Mouse (Mus musculus) left cerebral cortex, postnatal 4 days (tissue): ENCODE measurements around the gene Schip1. TPM values are rescaled to one million over a fixed set of nuclear protein-coding genes. Genes with fewer than 3 reads are reported as not detected.

Experiments
- DNase-seq: peaks from one replicate; pipeline ENCODE4 v3.0.0-alpha.2; 2022
- intact Hi-C: fragments of 180-260 bp; cut with DNase I; formaldehyde crosslinking; loops from one replicate; pipeline ENCODE4 v1.15.1; 2025
- total RNA-seq, 2 experiments: library from RNA; stranded (reverse); gene quantifications; 2 replicates each; pipeline ENCODE4 v1.2.3; 2021

Schip1 gene
- total RNA-seq, 2 experiments from 2014 or later: 113 to 126 TPM

DNA sequence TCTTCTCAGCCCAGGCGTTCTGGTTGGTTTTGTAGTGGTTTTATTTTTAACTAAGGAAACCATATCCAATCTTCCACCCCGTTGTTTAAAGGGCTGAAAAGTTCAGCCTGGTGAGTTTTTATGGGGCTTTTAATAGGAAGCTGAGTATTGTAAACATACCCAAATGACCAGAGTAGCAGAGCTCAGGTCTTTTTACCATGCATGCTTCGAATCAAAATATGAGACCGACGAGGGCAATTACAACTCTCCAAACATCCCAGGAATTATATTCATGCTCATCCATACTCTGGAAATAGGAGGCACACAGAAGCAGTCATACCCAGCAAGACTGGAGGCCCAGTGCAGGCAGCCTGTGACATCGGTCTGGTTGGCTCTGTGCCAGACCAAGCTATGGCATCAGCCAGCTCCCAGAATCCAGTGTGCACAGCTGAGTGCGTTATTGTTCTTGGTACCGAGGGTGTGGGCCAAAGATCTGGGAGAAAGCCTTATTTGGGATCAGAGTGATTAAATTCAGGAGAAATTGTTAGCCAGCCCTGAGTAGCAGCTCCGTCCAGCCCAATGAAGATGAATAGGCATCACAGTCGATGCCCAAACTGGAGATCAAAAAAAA, 530.8 kb downstream of the Schip1 start:
- intact Hi-C loops: no loop called here
- DNase-seq: no peak

DNA sequence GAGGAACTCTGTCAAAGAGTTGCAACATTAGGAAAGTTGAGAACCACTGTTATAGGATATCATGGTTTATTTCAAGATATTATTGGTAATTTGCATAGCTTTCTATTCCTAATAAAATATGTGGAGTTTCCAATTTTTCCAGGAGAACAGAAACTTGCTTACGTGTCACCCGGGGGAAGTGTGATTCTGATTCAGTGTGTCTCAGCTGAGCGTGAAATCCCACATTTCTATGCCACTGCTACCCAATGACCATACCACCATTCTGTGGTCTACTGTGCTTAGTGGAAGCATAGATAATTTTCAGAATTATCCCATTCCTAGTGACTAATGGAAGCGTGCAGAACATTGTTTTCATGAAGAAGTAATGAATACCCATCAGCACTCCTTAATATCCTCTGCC, 532.3 kb downstream of the Schip1 start:
- intact Hi-C loops: no loop called here
- DNase-seq: no peak

DNA sequence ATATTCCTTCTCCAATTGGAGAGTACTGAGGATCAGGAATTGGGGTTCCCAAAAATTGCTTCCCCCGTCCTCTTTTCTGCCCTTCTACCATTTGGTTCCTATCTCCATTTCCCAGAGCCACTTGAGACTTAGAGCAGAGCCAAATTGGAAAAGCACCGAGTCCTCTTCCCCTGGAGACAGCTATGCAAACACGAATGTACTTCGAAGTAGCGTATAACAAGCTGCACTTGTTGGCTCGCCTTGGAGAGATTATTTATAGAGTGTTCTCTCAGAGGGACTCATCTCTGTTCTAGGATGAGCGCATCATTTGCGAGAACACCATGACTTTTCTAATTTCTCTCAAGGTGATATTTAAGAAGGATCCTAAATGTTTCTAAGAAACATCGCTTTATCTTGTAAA, 538.3 kb downstream of the Schip1 start:
- intact Hi-C loops: no loop called here
- no peak for DNase-seq

DNA sequence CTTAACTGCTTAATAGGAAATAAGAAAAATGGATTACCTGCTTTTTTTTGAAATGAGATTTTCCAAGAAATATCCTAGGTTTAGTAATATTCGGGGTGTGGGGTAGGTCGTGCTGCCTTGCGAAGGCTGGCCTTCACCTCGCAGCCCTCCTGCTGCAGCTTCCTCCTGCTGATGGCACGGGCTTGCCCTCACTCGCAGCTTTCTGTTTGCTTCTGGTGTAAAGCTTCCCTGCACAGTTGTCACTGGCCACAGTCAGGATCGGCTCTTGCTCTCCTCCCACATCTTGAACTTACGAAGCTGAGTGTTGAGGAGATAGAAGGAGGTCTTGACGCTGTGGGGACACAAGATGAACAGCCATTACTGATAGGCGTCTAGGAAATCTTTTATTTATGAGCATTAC, 539.9 kb downstream of the Schip1 start:
- no peak for DNase-seq
- intact Hi-C loops: no loop called here

DNA sequence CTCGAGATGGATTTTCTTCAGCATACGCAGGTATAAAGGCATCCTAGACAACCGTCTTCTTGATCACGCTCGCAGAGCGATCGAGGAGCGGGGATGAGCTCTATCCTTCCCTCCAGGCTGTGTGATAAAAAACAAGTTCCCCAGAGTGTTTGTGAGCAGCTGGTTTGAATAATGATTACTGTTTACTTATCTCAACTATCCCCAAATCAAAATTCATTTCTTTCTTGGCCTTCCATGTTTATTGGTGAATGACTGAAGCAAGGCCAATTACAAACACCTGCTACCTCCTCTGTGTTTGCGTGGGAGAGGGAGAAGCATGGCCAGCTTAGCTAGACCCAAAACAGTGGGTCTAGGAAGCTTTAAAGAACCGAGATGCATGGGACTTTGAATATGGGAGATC, 540.4 kb downstream of the Schip1 start:
- intact Hi-C loops: no loop called here
- no peak for DNase-seq

DNA sequence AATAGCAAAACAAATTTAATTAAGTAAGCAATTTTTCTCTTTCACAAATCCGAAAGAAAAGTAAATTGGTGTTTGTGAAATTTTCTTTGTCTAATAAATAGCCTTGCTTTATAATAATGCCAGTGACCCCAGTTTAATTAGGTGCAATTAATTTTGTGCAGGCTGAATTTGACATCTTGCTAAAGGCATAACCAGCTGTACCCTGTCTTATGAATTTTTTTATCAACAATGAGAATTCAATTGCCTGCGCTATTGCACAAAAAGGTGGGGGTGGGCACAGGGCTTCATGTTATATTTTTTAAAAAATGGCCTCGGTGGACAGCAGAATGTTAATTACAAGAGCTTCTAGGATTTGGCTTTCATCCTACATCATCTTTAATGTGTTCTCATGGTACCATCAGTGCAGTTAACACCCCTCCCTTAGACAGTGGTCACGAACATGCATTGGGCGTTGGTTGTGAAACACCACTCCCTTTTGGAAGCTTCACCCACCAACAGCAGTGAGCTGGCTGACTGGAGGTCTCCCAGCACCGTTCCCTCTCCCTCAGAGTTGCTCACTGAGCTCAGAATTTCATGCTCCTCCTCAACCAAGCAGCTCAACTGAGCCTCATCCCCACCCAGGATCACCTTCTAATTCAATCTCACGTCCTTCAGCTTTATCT, 541.5 kb downstream of the Schip1 start:
- DNase-seq: no peak
- intact Hi-C loops: no loop called here

DNA sequence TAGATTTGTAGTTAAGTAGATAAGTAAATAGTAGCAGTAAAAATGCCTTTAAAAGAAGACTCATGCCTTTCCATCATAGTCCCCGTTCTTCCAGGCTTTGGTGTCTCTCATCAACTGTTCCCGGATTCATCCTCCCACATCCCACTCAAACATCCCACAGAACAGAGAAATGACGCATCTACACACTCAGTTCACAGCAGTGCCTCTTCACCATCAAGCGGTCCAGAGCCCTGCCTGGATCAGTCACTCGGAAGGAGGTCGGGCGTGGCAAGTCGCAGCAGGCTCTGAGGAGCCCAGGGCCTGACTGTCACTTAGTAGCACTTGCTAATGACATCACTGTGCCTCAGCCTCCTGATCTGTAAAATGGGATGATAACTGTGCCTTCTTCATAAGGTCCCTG, 542.1 kb downstream of the Schip1 start:
- intact Hi-C loops: no loop called here

DNA sequence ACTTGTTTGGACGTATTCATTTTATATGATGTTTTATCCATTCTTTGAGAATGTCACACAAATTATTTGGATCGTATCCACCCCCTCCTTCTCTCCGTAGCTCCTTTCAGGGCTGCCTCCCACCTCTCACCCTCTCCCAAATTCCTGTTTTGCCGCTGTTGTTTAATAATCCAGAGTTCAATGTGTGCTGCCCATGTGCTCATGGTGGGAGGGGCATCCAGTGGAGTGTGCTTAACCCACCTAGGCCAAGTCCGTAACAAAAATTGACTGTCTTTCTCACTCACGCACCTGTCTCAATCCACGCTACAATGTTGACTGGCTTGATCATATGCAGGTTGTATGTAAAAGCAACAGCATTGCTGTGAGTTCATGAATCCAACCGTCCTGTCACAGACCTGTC, 542.7 kb downstream of the Schip1 start:
- intact Hi-C loops: no loop called here
- DNase-seq: no peak

More for the DNA sequence above, 542.1 kb downstream of the Schip1 start:
- DNase-seq: no peak

DNA sequence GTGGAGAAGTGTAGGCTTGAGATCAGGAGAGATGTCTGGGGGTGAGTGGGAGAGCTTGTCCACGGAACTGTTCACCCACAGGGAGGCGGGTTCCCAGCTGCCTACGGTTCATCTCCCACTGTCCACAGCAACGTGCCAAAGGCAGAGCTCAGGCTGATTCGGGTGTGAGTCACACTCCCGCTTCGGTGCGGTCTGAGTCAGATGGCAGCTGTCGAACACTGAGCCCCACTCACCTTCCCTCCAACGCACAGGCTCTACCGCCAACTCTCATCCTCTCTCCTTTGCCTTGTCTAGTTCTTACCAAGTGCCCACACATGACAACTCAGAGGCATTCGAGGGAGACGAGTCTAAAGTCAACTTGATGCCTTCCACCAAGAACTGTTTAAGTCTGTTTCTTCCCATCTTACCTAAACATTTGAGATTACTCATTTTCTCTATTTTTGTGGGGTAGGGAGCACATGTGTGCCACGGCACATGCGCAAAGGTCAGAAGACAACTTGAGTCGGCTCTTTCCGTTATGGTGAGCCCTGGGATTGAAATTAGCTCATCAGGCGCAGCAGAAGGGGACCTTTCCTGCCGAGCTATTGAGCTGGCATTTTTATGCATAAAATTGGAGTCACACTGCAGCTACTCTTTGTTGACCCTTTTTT, 544.4 kb downstream of the Schip1 start:
- intact Hi-C loops: no loop called here
- no peak for DNase-seq

DNA sequence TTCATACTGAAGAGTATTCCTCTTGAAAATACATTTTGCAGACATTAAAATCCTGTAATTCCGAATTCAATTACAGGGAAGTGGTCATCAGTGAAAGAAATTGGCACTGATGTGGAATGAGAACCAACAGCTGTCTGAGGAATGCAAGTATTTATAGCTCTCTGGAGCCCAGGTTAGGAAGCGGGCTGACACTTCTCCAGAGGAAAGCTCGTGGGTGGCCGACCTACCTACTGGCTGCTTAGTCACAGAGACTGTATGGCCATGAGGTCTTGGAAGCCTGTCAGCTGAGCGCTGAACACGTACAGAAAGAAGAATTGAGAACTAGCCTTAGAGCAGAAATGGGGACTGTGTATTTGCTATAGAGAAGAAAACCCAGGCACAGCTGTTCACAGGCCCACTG, 545.4 kb downstream of the Schip1 start:
- no peak for DNase-seq

DNA sequence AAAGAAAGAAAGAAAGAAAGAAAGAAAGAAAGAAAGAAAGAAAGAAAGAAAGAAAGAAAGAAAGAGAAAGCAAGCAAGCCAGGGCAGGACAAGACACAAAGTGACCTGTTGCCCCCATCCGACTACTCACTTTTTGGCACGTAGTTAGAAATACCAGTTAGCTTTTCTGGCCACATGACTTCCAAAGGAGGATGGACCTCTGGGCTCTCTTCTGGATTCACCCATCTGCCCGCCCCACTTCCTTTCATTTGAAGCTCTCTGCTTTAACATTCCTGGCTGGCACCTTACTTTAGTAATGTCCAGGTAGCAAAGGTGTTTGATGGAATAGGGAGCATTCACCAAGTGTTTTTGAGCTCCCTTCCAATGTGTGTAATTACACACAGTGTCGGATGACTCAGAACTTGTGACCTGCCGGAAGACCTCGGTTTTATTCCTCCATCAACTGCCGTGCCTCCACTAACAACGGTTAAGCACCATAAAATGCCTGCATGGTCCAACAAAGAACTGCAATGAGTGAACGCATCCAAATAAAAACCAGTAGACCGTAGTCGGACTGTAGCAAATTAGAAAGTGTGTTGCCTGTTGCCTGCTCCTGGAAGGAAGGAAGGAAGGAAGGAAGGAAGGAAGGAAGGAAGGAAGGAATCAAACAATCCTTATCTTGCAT, 546.1 kb downstream of the Schip1 start:
- intact Hi-C loops: loop anchor here (10.0 kb wide), 1 partner anchor 104 kb away; no protein-coding TSS in a partner anchor

More for the DNA sequence above, 545.4 kb downstream of the Schip1 start:
- intact Hi-C loops: loop anchor here (10.0 kb wide), 1 partner anchor 105 kb away; no protein-coding TSS in a partner anchor

DNA sequence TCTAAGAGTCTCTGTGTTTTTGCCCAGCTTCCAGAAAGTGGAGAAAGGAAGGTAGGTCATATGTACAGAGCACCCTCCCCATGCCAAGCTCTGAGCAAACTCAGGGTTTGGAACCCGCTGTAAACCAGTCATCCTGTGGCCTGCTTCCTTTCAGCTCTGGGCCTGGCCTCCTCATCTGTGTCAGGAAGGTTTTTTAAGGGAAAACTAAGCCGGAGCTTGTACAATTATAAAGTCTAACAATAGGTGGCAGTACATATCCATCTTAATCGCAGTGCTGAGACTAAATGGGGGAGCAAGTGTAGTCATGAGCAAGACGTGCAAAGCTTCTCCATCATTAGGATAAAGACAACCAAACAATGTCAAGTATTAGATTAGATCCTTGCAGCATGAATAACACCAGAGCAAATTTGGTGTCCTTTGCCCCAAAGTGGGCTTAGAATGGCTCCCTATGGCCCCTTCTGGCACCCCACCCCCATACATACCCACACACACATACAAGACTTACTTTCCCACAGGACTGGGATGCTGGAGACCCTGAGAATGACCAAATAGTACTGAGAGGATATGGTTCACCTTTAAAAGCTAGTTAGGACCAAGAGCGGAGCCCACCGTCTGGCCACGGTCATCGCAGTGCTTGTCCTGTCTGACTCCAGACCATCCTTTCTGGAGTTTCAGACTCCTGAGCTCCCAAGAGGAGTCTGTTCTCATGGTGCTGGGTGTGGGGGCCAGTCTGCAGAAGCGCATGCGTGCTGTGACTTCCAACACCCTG, 550.6 kb downstream of the Schip1 start:
- DNase-seq: no peak
- intact Hi-C loops: loop anchor here (10.0 kb wide), 1 partner anchor 100 kb away; no protein-coding TSS in a partner anchor

More for the DNA sequence above, 546.1 kb downstream of the Schip1 start:
- DNase-seq: no peak

DNA sequence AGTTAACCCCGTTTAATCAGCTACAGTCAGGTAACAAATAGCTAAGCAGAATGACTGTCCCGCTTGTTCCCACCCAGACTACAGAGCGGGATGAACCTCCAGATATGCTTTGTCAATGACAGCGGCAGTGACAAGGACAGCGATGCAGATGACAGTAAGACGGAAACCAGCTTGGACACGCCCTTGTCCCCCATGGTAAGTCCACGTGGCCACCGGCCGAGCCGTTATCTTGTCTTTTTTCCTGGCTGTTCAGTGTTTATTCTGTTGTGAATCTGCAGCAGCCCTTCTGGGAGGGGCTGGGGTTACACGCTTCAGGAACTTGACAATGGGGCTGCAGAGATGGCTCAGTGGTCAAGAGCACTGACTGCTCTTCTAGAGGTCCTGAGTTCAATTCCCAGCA, 551.8 kb downstream of the Schip1 start:
- no peak for DNase-seq
- intact Hi-C loops: loop anchor here (10.0 kb wide), 1 partner anchor 98 kb away; no protein-coding TSS in a partner anchor

DNA sequence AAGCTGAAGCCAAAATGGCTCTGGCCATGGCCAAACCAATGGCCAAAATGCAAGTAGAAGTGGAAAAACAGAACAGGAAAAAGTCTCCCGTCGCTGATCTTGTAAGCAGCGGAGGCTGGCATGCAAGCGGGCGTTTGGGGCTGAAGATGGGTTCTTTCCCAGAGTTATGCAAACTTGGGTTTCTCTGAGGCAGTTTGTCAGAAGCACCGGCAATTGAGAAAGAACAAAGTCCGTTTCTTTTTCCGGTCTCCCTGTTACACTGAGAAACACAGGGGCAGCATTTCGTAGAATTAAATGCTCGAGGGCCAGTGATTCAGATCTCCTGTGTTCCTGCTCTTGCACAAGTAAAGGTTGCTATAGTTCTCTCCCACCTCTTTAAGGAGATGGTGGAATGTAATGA, 553.1 kb downstream of the Schip1 start:
- intact Hi-C loops: loop anchor here (10.0 kb wide), 1 partner anchor 97 kb away; no protein-coding TSS in a partner anchor
- no peak for DNase-seq

DNA sequence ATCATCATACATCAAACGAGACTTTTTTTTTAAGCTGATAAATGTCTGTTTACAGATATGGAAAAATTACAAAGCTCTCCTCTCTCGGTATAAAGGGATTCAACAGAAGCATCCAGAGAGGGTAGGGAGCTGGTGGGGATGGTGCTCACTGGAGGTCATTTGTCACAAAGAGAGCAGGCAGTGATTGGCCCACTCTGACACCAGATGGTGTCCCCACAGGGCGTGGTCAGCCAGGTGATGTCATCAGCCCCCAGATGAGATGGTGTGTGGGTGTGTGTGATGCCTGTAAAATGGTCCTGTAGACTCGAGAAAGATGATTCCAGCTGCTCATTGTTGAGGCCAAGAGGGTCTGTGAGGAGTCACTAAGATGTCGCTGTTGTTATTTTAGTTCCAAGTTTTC, 554.5 kb downstream of the Schip1 start:
- intact Hi-C loops: loop anchor here (10.0 kb wide), 1 partner anchor 96 kb away; no protein-coding TSS in a partner anchor
- DNase-seq: no peak

DNA sequence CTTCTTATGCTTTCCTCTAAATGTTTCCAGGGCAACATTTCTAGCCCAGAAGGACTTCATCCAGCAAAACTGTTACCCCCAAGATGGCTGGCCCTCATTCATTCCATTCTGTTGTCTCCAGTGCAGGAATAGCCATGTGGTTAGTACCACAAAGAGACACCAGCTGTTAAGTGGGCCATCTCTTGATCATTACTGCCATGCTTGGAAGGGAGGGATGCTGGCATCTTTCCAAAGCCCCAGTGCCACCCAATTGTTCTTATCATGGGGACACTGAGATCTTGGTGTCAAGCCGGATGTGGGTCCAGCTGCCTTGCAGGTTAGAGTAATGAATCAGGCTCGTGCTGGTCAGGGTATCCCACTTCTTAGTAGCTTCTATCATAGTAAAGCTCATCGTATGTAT, 557.4 kb downstream of the Schip1 start:
- intact Hi-C loops: no loop called here
- no peak for DNase-seq

DNA sequence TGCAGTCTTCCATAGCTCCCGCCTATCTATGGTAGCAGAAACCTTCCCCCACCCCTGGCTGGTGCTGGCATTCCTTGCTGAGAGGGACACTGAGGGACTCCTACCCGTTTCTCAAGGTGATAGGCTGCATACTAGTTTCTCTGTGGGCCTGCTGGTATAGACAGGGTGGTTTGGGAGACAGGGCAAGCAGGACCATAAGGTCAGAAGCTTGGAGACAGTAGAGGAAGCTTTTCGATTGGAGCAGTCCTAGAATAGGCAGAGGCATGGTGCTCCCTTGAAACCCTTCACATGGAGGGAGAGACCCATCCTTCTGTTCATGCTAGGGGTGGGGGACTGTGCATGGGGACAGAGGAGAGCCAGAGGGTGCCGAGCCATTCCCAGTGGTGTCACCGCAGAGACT, 558.4 kb downstream of the Schip1 start:
- intact Hi-C loops: no loop called here
- no peak for DNase-seq

DNA sequence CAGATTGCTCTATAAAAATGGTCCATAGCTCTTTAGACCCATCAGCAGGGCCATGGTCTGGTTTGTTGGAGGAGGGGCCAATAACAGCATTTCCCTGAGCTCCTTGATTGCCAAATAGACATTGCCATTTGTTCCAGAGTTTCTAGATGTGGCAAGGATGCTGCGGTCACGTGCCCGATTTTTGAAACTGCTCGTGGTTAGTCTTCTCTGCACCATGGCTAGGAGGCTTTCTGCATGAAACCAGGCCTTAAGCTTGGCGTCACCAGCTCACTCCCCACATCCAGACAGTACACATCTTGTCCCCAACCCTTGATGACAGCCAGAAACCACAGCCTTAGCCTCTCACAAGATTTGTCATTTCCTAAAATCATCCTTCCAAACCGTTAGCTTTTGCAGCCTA, 559.9 kb downstream of the Schip1 start:
- no peak for DNase-seq
- intact Hi-C loops: no loop called here

DNA sequence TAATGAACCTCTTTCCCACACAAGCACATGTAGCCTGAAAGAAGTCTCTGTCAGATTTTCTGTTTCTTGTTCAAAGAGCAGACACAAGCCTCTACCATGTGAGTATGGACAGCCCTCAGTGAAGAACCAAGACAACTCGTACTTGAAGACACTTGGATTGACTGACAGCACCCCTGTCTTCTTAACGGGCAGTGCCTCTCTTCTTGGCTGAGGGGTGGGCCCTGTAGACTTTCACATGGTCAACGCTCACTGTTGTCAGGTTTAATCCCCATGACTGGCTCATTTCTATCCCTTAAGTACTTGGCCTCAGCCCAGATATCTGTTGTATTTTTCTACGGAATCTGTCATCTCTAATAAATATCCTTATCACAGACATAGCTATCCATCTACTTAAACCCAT, 565.7 kb downstream of the Schip1 start:
- no peak for DNase-seq
- intact Hi-C loops: no loop called here

DNA sequence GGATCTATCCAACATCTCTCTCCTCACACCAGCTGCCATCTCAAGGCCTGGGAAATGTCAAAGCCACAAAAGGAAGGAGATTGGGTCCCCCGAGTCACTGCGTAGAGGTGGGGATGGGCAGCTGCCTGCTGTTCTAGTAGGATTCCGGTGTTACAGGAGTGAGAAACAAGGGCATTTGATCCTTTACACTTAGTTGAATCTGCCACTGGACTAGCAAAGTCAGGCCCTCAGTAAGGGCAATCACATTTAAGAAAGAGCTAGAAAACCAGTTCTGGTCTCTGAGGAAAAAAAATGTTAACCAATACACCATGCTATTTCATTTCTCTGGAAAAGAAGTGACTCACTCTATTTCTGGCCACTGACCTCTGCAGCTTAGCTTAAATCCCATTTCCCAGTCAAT, 566.2 kb downstream of the Schip1 start:
- DNase-seq: no peak
- intact Hi-C loops: no loop called here

DNA sequence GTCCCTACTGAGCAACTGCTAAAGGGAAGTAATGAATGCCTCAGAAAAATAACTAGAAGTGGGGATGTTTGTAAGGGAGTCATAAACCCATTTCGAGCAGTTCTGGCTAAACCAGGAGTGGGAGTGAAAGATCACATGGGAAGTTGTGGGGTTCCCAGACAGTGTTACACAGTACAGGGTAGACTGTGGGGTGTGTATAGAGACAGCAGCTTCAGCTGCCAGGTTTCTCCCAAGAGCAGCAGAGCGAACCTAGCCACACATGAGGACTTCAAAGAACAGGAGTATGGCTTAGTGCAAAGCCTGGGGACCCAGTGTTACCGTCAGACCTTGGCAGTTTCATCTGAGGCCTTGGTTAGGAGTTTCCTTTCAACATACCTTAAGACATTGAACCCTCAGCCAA, 568.1 kb downstream of the Schip1 start:
- DNase-seq: no peak
- intact Hi-C loops: no loop called here
